Mouse (Mus musculus) large intestine, adult 2 months (tissue): ENCODE results near the gene Naip5. TPM values are rescaled to one million over a fixed set of nuclear protein-coding genes. Genes with fewer than 3 reads are reported as not detected.

Source experiments
- polyA plus RNA-seq: library from polyadenylated mRNA; depleted of rRNA; stranded (reverse); fragments of >200 nt; gene quantifications from 2 replicates; pipeline ENCODE4 v1.2.3, GENCODE M21; 2012; rRNA removed

Naip5 gene
- polyA plus RNA-seq, 1 experiment, result 38.8 TPM

Other genes starting within 250 kb of the Naip5 start
- gene Mccc2, start 230.7 kb downstream of the Naip5 start, polyA plus RNA-seq, result 11.2 and 13.3 TPM in 2 replicates
- gene Bdp1, start 142.3 kb downstream of the Naip5 start, polyA plus RNA-seq, result 1.7 and 2.6 TPM in 2 replicates
- 4.9 and 5.7 TPM in 2 replicates for gene Serf1, start 138.3 kb downstream of the Naip5 start, polyA plus RNA-seq
- gene Smn1, start 121.5 kb downstream of the Naip5 start, polyA plus RNA-seq, result 13.4 and 13.9 TPM in 2 replicates
- 14.4 and 22.0 TPM in 2 replicates for gene Naip2, start 44.2 kb downstream of the Naip5 start, polyA plus RNA-seq
- 54.0 and 61.6 TPM in 2 replicates for gene Naip6, start 71.4 kb upstream of the Naip5 start, polyA plus RNA-seq
- gene Naip1, start 206.5 kb upstream of the Naip5 start, polyA plus RNA-seq, result 18.6 and 19.6 TPM in 2 replicates
- gene Gtf2h2, start 246.3 kb upstream of the Naip5 start, polyA plus RNA-seq, result 15.4 and 21.1 TPM in 2 replicates